Mouse (Mus musculus): ENCODE measurements around the gene Hoxd4.

Hoxd4 gene

GRCm38 (mm10) chr2:74762522-74763244 is 51.0 kb downstream of the Hoxd4 start, which contains the start of gene Hoxd1:
TSS of gene Hoxd1 (plus strand) at chr2:74762980.
- in situ Hi-C loops (cut with MseI, MboI): no loop called here

- in situ Hi-C loops (cut with MseI, MboI): no loop called here
Observed at GRCm38 (mm10) chr2:74763245-74763735, 51.6 kb downstream of the Hoxd4 start.

GRCm38 (mm10) chr2:74763976-74764375 is 52.2 kb downstream of the Hoxd4 start:
- in situ Hi-C loops (cut with MseI, MboI): no loop called here

- in situ Hi-C loops (cut with MseI, MboI): no loop called here
Observed at GRCm38 (mm10) chr2:74774359-74774758, 62.6 kb downstream of the Hoxd4 start.

- in situ Hi-C loops (cut with MseI, MboI): no loop called here
Observed at GRCm38 (mm10) chr2:74777536-74778275, 66.0 kb downstream of the Hoxd4 start.
